Mouse (Mus musculus): ENCODE results near the gene Tex14. TPM values are rescaled to one million over a fixed set of nuclear protein-coding genes. Genes with fewer than 3 reads are reported as not detected.

Gene Tex14
- polyA plus RNA-seq, 1 experiment from 2014 or later: 0.13 TPM

Other genes with a start within 250 kb of the Tex14 start
- 0.21 to 0.52 TPM (median 0.26 TPM) in 3 replicates for gene Ppm1e, start 46.0 kb upstream of the Tex14 start, polyA plus RNA-seq (2018)
- gene Rad51c, start 111 bp upstream of the Tex14 start, polyA plus RNA-seq (2018): 0.40 to 3.3 TPM (median 1.1 TPM) in 3 replicates
- gene Gm11492, start 161.6 kb downstream of the Tex14 start, polyA plus RNA-seq (2018): not detected in 3 replicates
- not detected in 3 replicates for gene Sept4, start 163.8 kb downstream of the Tex14 start, polyA plus RNA-seq (2018)
- 9.4 to 13.5 TPM (median 12.0 TPM) in 3 replicates for gene Mtmr4, start 187.1 kb downstream of the Tex14 start, polyA plus RNA-seq (2018)
- not detected in 3 replicates for gene Hsf5, start 212.1 kb downstream of the Tex14 start, polyA plus RNA-seq (2018)

Data from macrophage (primary cell).